Mouse (Mus musculus) layer of hippocampus, adult 18-20 months (tissue): ENCODE results near the gene Aqp12. TPM values are rescaled to one million over a fixed set of nuclear protein-coding genes. Genes with fewer than 3 reads are reported as not detected.

Experiments
- DNase-seq, 2 experiments: peaks; one replicate each; pipeline ENCODE4 v3.0.0; 2022; ENCODE audit warnings: low spot score in 2 of 2
- total RNA-seq, 2 experiments: library from RNA; stranded (reverse); gene quantifications; 2 replicates each; pipeline ENCODE4 v1.2.3; 2021

Gene Aqp12
- total RNA-seq, 2 experiments from 2014 or later, result not detected

DNA sequence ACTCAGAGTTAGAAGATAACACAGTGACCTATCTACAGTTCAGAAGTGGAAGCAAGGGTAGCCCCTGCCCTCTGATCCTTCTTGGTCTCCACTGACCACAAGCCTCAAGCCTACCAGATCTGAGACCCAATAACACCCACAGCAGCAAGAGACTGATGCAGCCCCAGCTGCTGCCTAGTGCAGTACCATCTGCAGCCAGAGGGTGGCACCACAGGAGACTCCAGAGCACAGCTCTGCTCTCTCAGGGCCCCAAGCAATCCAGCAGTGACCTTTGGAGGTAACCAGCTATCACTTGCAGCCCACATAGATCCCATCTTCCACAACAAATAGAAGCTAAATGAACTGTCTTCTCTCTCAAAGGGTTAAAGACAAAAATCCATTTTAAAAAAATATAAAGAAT, 8.3 kb downstream of the Aqp12 start:
- peak; percentile 59 to 81 for DNase-seq

DNA sequence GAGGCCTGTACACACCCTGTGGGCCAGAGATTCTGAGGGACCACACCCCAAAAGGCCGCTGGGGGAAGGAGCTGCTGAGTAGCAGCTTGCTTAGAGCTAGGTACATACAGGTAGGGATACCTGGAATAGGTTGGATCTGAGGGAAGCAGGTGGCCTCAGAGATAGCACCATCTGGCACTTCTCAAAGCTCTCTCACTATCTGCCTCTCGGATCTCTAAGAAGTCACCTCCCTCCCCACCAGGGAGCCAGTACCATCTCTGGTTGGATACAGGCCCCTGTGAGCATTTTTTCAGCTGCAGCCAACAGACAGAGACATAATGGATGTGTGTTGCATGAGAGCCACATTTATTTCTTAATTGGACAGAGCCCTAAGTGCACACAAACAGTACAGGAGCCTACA, 9.0 kb downstream of the Aqp12 start:
- DNase-seq, result no peak

DNA sequence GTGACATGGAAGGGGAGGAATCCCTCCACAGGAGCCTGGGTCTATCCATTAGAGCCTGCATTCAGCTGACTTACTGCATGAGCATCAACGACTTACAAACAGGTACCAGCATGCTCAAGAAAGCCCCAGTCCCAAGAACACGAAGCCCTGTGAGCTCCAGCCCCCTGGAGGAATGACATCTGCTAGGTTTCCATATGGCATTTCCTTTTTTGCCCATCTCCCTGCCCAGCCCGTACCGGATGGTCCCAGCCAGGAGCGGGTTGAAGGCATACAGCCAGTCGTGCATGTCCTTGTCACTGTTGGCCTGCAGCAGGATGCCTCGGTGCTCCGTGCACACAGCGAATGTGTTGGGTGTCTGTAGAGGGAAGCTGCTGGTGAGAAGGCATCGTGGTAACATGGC, 12.6 kb downstream of the Aqp12 start:
- no peak for DNase-seq

DNA sequence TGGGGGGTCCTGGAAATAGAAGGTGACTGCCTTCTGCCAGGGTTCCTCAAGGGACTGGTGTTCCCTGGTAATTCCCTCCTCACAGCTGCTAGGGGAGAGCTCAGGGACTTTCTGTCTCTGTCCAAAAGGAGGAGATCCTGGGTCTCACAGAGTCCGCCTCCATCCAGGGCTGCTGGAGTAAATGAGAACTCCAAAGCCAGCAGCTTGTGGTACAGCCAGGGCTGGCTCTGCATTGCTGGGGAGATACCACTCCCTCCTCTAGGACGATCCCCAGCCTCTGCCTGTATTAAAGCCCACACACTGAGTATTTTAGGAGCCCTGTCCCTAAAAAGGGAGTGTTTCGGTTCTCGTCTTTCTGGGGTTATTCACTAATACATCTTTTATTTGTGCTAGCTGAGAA, 14.5 kb downstream of the Aqp12 start:
- DNase-seq, result no peak

DNA sequence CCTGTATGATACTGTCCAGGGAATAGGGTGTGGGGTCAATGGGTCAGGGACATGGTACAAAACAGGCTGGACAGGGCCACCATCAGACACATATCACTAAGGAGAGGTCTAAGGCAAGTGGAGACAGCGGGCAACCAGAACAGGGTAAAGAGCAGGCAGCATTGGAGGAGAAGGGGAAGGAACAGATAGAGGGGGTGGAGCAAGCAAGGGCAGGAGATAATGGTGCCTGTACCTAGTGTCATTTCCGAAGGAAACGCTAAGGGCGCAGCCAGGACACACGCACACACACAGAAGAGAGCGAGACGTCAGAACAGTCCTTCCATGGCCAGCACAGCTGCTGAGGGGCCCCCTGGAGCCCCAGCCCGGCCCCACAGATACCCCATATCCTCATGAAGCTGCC, 20.5 kb downstream of the Aqp12 start:
- no peak for DNase-seq

DNA sequence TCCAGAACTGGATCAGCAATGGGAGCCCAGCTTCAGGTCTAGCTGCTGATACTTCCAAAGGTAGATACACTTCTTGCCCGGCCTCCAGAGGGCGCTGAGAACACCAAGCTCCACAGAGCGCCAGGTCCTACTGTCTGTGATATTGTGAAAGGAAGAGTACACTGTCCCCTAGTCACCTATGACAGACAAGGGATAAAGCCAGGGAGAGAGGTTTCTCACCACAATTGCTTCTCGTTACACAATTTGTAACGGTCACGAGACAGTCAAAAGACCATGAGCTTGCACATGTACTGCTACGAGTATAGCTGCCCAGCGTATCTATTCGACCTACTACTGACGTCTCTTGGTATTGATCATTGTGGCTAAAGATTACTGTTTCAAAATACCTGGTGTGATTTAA, 23.3 kb downstream of the Aqp12 start:
- DNase-seq, result no peak

DNA sequence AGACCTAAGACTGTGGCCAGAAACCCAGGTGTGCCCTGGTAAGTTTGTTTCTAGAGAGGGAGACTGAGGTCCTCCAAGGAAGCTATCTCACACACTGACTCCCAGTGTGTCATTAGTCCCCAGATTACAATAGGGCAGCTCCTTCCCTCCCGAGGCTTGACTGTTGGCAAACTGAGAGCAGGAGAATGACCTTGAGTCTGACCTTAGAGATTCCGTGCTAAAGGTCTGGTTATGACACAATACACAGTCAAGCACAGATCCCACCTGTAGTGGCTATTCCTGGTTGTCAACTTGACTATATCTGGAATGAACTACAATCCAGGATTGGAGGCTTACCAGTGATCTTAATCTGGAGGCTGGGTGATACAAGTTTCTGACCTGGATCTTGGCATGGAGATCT, 23.9 kb downstream of the Aqp12 start:
- no peak for DNase-seq

DNA sequence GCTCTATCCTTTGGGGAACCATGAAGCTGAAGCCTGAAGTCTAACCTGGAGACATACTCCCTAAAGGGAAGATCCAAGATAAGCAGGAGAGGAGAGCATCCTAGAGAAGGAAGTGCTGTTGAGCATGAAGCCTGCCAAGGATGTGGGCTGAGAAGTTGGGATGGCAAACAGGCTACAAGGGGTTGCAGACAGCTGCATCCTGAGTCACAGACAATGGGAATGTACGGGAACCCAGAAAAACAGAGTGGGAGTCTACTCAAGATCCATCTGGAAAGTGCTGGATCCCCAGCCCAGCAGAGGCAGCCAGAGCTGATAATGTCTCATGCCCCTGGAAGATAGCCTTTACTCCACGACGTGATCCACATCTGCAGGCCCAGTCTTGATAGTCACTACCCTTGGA, 25.1 kb downstream of the Aqp12 start:
- peak; percentile 31 to 52 for DNase-seq

DNA sequence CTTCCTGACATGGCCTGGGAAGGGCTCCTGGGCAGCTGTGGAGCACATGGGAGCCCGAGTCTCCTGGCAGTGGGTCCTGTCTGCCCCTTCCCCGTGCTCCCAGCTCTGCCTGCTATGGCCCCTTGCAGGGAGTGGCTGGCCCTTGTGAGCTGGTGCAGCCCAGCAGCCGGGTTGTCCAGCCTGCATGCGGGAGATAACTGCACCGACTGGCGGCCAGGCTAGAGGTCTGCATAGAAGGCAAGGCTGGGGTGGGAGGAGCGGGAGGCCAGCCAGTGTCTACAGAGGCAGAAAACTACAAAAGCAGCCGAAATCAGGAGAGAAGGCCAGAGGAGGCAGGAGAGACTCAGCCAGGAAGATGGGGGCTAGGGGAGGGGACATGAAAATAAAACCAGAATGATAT, 27.9 kb downstream of the Aqp12 start:
- no peak for DNase-seq

DNA sequence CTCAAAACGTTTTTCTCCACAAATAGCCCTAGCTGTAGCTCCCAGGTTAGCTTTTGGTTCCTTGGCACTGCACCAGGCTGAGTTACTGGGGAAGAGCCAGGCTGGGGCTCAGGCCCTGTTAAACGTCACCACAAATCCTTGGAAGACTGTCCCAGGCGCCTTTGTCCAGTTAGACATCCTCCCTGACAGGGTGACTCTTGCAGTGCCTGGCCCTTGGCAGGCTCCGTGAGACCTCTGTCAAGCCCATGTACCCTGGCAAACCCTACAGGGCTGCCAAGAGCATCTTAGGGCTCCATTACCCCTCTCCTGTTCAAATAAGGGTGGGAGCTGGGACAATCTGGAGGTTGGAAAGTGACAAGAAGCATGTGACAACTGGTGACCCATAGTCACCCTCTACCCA, 29.8 kb downstream of the Aqp12 start:
- DNase-seq, result no peak

DNA sequence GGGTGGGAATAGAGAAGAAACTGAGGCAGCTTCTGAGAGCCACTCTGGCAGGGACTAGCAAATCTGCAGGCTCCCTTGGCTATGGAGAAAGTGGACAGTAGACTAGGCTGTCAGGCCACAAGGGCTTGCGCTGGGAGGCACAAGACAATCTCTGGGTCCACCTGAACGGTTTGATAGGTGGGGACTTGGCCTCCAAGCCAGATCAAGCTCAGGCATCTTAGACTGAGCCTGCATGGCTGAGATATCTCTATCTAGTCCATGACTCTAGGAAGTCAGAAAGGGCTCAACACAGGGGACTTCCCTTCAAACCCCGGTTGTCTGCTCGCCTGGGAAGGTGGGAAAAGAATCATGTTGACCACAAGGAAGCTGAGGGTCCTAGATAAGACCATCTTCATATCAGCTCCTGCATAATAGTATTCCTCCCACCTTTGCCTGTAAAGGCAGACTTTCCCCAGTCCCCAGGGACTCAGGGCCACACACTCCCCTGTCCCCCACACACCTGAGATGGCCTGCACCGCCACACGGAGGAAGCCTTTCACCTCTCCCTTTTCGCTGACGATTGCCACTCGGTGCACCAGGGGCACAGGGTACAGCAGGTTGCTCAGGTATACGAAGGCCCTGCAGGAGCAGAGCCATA, 40.1 kb downstream of the Aqp12 start:
- DNase-seq, result no peak

DNA sequence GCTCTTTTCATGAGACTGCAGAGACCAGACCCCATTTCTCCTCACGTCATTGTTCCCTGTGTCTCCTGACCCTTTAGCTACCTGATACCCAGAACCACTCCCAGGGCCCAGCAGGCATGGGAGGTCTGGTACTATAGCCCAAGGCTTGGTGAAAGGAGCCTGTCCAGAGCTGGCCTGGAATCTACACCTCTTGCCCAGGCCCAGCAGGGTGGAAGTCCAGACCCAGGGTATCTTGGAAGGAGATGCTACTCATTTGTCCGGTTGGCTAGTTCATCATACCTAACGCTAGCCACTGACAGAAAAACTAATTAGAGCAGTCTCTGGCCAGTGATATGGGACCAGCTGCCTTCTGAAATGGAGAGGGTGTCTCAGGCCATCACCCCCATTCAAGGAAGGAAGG, 43.9 kb downstream of the Aqp12 start:
- DNase-seq, result no peak

DNA sequence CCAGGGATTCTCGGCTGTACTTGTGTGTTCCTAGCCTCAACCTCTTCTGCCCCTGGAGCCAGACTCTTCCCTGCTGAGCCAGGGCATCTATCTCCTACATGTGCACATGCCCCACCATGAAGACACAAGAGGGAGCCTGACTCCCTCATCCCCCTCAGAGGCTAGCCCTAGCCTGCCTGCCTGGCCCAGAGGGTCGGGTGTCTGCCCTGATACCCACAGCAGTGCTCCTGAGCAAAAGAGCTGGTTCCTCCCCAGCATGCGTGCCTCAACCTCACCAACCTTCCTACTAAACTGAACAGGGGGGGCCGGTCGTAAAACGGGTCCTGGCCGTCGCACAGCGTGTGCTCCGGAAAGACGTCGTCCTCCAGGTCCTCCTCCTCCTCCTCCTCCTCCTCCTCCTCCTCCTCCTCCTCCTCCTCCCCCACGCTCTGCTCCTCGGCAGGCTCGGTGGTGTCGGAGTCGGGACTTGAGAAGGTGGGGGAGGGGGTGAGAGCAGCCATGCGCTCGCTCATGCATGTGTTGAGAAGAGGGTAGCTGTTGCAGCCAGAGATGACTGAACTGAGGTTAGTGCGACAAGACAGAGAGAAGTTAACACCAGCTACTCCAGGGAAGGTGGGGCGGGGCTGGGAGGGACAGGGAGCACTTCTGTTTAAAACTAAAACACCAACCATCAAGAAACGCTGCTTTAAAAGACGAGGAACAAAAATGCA, 45.1 kb downstream of the Aqp12 start:
- no peak for DNase-seq

Other genes starting within 250 kb of the Aqp12 start
- gene Gpc1, start 174.7 kb upstream of the Aqp12 start, total RNA-seq, result 100 to 1,000 TPM; 136 to 139 TPM
- under 1 TPM; 0.42 to 0.53 TPM for gene Ankmy1, start 103.4 kb upstream of the Aqp12 start, total RNA-seq
- gene Dusp28, start 99.4 kb upstream of the Aqp12 start, total RNA-seq, result 10 to 100 TPM; 16.0 to 17.9 TPM
- gene Rnpepl1, start 95.6 kb upstream of the Aqp12 start, total RNA-seq, result 10 to 100 TPM; 32.5 to 33.6 TPM
- 10 to 100 TPM; 42.4 to 43.2 TPM for gene Capn10, start 72.0 kb upstream of the Aqp12 start, total RNA-seq
- under 1 TPM; 0.52 to 0.71 TPM for gene Gpr35, start 55.5 kb upstream of the Aqp12 start, total RNA-seq
- gene Kif1a, start 95.6 kb downstream of the Aqp12 start, total RNA-seq, result 100 to 1,000 TPM; 637 to 653 TPM
- not detected for gene Agxt, start 128.9 kb downstream of the Aqp12 start, total RNA-seq
- not detected for gene 2310007B03Rik, start 154.6 kb downstream of the Aqp12 start, total RNA-seq
- under 1 TPM; 0.20 to 0.42 TPM for gene Crocc2, start 162.4 kb downstream of the Aqp12 start, total RNA-seq
- gene Sned1, start 229.5 kb downstream of the Aqp12 start, total RNA-seq, result 1 to 10 TPM; 4.8 to 6.1 TPM